Mouse (Mus musculus): ENCODE measurements around the gene Fuca2. TPM values are rescaled to one million over a fixed set of nuclear protein-coding genes. Genes with fewer than 3 reads are reported as not detected.
"Not testable (repeated sequence)": the region's sequence is repeated elsewhere in the genome, so short reads cannot be mapped to it uniquely, and the experiment has no call there.

The Fuca2 gene
- 52.5 and 57.7 TPM in 2 replicates for polyA plus RNA-seq (2014; fragmentation: Nextera tagmentation; extraction: Ambion mirVana)

GRCm38 (mm10) chr10:13499331-13499730, at the start of gene Fuca2:
Gene Fuca2 (plus strand): TSS chr10:13499540.
- no peak for ATAC-seq (replicated peaks; ENCODE audit: insufficient number of reproducible peaks, low FRiP score, low TSS enrichment)
- no peaks in the 10 kb centered on the region for H3K9me3 ChIP-seq (replicated peaks; ENCODE audit: control insufficient read depth, low read length)
- H3K27ac ChIP-seq (ENCODE audit: low read depth, low read length), result no peak within 1 kb of the TSS
- WGBS (ENCODE audit: insufficient replicate concordance), result 83% methylated on average over 2 of the region's 2 CpGs
- no peaks in the 10 kb centered on the region for H3K27me3 ChIP-seq (ENCODE audit: control insufficient read depth, insufficient read depth, low read length)
- no peak within 1 kb of the TSS for H3K4me3 ChIP-seq (ENCODE audit: low read depth, low read length)
- H3K36me3 ChIP-seq (ENCODE audit: control insufficient read depth, insufficient read depth, low read length), result no peaks in the 10 kb centered on the region
- no peak within 1 kb of the TSS for H3K9ac ChIP-seq (ENCODE audit: low read depth, low read length)
- no peak within 1 kb of the TSS; the same call in 1 of the 2 replicates for H3K4me2 ChIP-seq
- no peaks in the 10 kb centered on the region for H3K4me1 ChIP-seq (ENCODE audit: control insufficient read depth, insufficient read depth, low read length)

GRCm38 (mm10) chr10:13451640-13452039, 47.7 kb upstream of the Fuca2 start:
- Histone ChIP-seq H3K4me2 (no peak overlapping the region), H3K27ac (ENCODE audit: low read depth, low read length) (no peak overlapping the region), H3K27me3 (ENCODE audit: control insufficient read depth, insufficient read depth, low read length) (no peaks in the 10 kb centered on the region), H3K9me3 (replicated peaks; ENCODE audit: control insufficient read depth, low read length) (no peaks in the 10 kb centered on the region), H3K36me3 (ENCODE audit: control insufficient read depth, insufficient read depth, low read length) (no peaks in the 10 kb centered on the region), H3K4me1 (ENCODE audit: control insufficient read depth, insufficient read depth, low read length) (0 out of 2 replicates have a peak, but pooled peaks cover under 1% of the 10 kb centered on the region), H3K9ac (ENCODE audit: low read depth, low read length) (no peak overlapping the region), H3K4me3 (ENCODE audit: low read depth, low read length) (no peak overlapping the region)
- 79% methylated on average over 6 of the region's 6 CpGs for WGBS (ENCODE audit: insufficient replicate concordance)
- ATAC-seq (replicated peaks; ENCODE audit: insufficient number of reproducible peaks, low FRiP score, low TSS enrichment), result no peak

GRCm38 (mm10) chr10:13453200-13453990, 45.9 kb upstream of the Fuca2 start:
- H3K4me3 ChIP-seq (ENCODE audit: low read depth, low read length), result no peak overlapping the region
- WGBS (ENCODE audit: insufficient replicate concordance), result 61% methylated on average over 13 of the region's 13 CpGs
- no peaks in the 10 kb centered on the region for H3K9me3 ChIP-seq (replicated peaks; ENCODE audit: control insufficient read depth, low read length)
- no peaks in the 10 kb centered on the region for H3K36me3 ChIP-seq (ENCODE audit: control insufficient read depth, insufficient read depth, low read length)
- H3K27ac ChIP-seq (ENCODE audit: low read depth, low read length), result no peak overlapping the region
- H3K9ac ChIP-seq (ENCODE audit: low read depth, low read length), result no peak overlapping the region
- H3K4me2 ChIP-seq, result no peak overlapping the region
- ATAC-seq (replicated peaks; ENCODE audit: insufficient number of reproducible peaks, low FRiP score, low TSS enrichment), result no peak
- H3K27me3 ChIP-seq (ENCODE audit: control insufficient read depth, insufficient read depth, low read length), result no peaks in the 10 kb centered on the region
- H3K4me1 ChIP-seq (ENCODE audit: control insufficient read depth, insufficient read depth, low read length), result no peaks in the 10 kb centered on the region

GRCm38 (mm10) chr10:13464295-13464694, 35.0 kb upstream of the Fuca2 start:
- H3K9ac ChIP-seq (ENCODE audit: low read depth, low read length); ATAC-seq (replicated peaks; ENCODE audit: insufficient number of reproducible peaks, low FRiP score, low TSS enrichment); H3K4me3 ChIP-seq (ENCODE audit: low read depth, low read length); H3K36me3 ChIP-seq (ENCODE audit: control insufficient read depth, insufficient read depth, low read length); H3K4me2 ChIP-seq; H3K9me3 ChIP-seq (replicated peaks; ENCODE audit: control insufficient read depth, low read length); H3K4me1 ChIP-seq (ENCODE audit: control insufficient read depth, insufficient read depth, low read length); H3K27me3 ChIP-seq (ENCODE audit: control insufficient read depth, insufficient read depth, low read length); H3K27ac ChIP-seq (ENCODE audit: low read depth, low read length): not testable (repeated sequence)
- 85% methylated on average over 3 of the region's 3 CpGs for WGBS (ENCODE audit: insufficient replicate concordance)

GRCm38 (mm10) chr10:13466925-13467324, 32.4 kb upstream of the Fuca2 start:
- no peak overlapping the region for H3K27ac ChIP-seq (ENCODE audit: low read depth, low read length)
- no peak overlapping the region for H3K4me3 ChIP-seq (ENCODE audit: low read depth, low read length)
- no peak for ATAC-seq (replicated peaks; ENCODE audit: insufficient number of reproducible peaks, low FRiP score, low TSS enrichment)
- H3K4me1 ChIP-seq (ENCODE audit: control insufficient read depth, insufficient read depth, low read length), result no peaks in the 10 kb centered on the region
- H3K9ac ChIP-seq (ENCODE audit: low read depth, low read length), result no peak overlapping the region
- H3K27me3 ChIP-seq (ENCODE audit: control insufficient read depth, insufficient read depth, low read length), result peaks cover 3% of the 10 kb centered on the region; the same call in 1 of the 2 replicates
- H3K9me3 ChIP-seq (replicated peaks; ENCODE audit: control insufficient read depth, low read length), result 0 out of 2 replicates have a peak, but pooled peaks cover 3% of the 10 kb centered on the region
- no peaks in the 10 kb centered on the region for H3K36me3 ChIP-seq (ENCODE audit: control insufficient read depth, insufficient read depth, low read length)
- WGBS (ENCODE audit: insufficient replicate concordance), result 63% methylated on average over 5 of the region's 5 CpGs
- no peak overlapping the region for H3K4me2 ChIP-seq

GRCm38 (mm10) chr10:13468025-13468529, 31.3 kb upstream of the Fuca2 start:
- H3K9ac ChIP-seq (ENCODE audit: low read depth, low read length); H3K27ac ChIP-seq (ENCODE audit: low read depth, low read length); H3K4me2 ChIP-seq; H3K9me3 ChIP-seq (replicated peaks; ENCODE audit: control insufficient read depth, low read length); H3K36me3 ChIP-seq (ENCODE audit: control insufficient read depth, insufficient read depth, low read length); ATAC-seq (replicated peaks; ENCODE audit: insufficient number of reproducible peaks, low FRiP score, low TSS enrichment); H3K4me1 ChIP-seq (ENCODE audit: control insufficient read depth, insufficient read depth, low read length); H3K4me3 ChIP-seq (ENCODE audit: low read depth, low read length): not testable (repeated sequence)
- 71% methylated on average over 6 of the region's 6 CpGs for WGBS (ENCODE audit: insufficient replicate concordance)
- peaks cover 13% of the 10 kb centered on the region for H3K27me3 ChIP-seq (ENCODE audit: control insufficient read depth, insufficient read depth, low read length)

GRCm38 (mm10) chr10:13470236-13470635, 29.1 kb upstream of the Fuca2 start:
- Histone ChIP-seq H3K27me3 (ENCODE audit: control insufficient read depth, insufficient read depth, low read length) (peaks cover 33% of the 10 kb centered on the region), H3K27ac (ENCODE audit: low read depth, low read length) (no peak overlapping the region), H3K9me3 (replicated peaks; ENCODE audit: control insufficient read depth, low read length) (no peaks in the 10 kb centered on the region), H3K9ac (ENCODE audit: low read depth, low read length) (no peak overlapping the region), H3K4me1 (ENCODE audit: control insufficient read depth, insufficient read depth, low read length) (0 out of 2 replicates have a peak, but pooled peaks cover 5% of the 10 kb centered on the region), H3K36me3 (ENCODE audit: control insufficient read depth, insufficient read depth, low read length) (no peaks in the 10 kb centered on the region), H3K4me2 (no peak overlapping the region), H3K4me3 (ENCODE audit: low read depth, low read length) (no peak overlapping the region)
- 82% methylated on average over 3 of the region's 3 CpGs for WGBS (ENCODE audit: insufficient replicate concordance)
- ATAC-seq (replicated peaks; ENCODE audit: insufficient number of reproducible peaks, low FRiP score, low TSS enrichment), result no peak

GRCm38 (mm10) chr10:13473287-13473832, 26.0 kb upstream of the Fuca2 start:
- H3K4me1 ChIP-seq (ENCODE audit: control insufficient read depth, insufficient read depth, low read length), result 0 out of 2 replicates have a peak, but pooled peaks cover 5% of the 10 kb centered on the region
- ATAC-seq (replicated peaks; ENCODE audit: insufficient number of reproducible peaks, low FRiP score, low TSS enrichment), result no peak
- H3K27me3 ChIP-seq (ENCODE audit: control insufficient read depth, insufficient read depth, low read length), result peaks cover 38% of the 10 kb centered on the region
- H3K36me3 ChIP-seq (ENCODE audit: control insufficient read depth, insufficient read depth, low read length), result no peaks in the 10 kb centered on the region
- H3K4me3 ChIP-seq (ENCODE audit: low read depth, low read length), result peak overlapping the region; percentile 73
- peak overlapping the region; percentile 84 for H3K9ac ChIP-seq (ENCODE audit: low read depth, low read length)
- H3K9me3 ChIP-seq (replicated peaks; ENCODE audit: control insufficient read depth, low read length), result no peaks in the 10 kb centered on the region
- 11% methylated on average over 17 of the region's 17 CpGs for WGBS (ENCODE audit: insufficient replicate concordance)
- peak overlapping the region; percentile 95 for H3K4me2 ChIP-seq
- no peak overlapping the region for H3K27ac ChIP-seq (ENCODE audit: low read depth, low read length)

All from heart, embryonic 11.5 days (tissue).